Mouse (Mus musculus): ENCODE measurements around the gene Col24a1. TPM values are rescaled to one million over a fixed set of nuclear protein-coding genes. Genes with fewer than 3 reads are reported as not detected.

Gene Col24a1
- polyA plus RNA-seq, 1 experiment from 2014 or later: 5.7 TPM

DNA sequence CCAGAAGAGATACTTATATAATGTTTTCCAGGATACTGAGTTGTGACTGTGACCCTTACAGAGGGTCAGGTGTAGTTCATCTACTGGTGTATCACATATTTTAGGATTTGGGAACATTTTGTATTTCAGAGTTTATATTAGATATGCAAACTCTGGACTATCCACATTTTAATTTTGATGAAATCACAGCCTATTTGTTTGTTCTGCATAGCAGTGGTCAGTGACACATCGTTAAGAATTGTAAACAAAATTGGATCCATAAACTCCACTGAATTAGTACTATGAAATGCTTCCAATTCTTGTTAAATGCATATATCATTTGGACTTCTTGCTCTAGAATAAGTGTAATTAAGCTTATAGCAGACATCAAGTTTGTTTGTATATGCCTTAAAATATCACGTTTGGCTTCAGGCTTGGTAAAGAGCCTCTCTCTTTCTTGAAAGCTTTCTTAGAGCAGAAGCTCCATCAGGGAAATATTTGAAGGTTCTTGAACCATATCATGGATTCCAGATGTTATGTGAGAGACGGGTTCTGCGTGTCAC, 75.0 kb downstream of the Col24a1 start:
- no peak overlapping the region for H3K9ac ChIP-seq (replicated peaks; ENCODE audit: low read depth, low read length)
- no peaks in the 10 kb centered on the region for H3K4me1 ChIP-seq (ENCODE audit: control insufficient read depth, insufficient read depth, low read length)
- no peak overlapping the region for H3K27ac ChIP-seq (ENCODE audit: low read length)
- no peak overlapping the region for H3K4me2 ChIP-seq (replicated peaks; ENCODE audit: low read depth, low read length)
- WGBS: 71% methylated on average over 4 of the region's 4 CpGs
- H3K9me3 ChIP-seq (ENCODE audit: control insufficient read depth, low read depth, low read length): no peaks in the 10 kb centered on the region
- no peaks in the 10 kb centered on the region for H3K36me3 ChIP-seq (ENCODE audit: control insufficient read depth, insufficient read depth, low read length)
- no peak overlapping the region for H3K4me3 ChIP-seq (ENCODE audit: low read depth, low read length)
- H3K27me3 ChIP-seq (ENCODE audit: control insufficient read depth, insufficient read depth, low read length): no peaks in the 10 kb centered on the region
- ATAC-seq (ENCODE audit: insufficient number of reproducible peaks, insufficient read depth, low FRiP score, low read depth): no peak

DNA sequence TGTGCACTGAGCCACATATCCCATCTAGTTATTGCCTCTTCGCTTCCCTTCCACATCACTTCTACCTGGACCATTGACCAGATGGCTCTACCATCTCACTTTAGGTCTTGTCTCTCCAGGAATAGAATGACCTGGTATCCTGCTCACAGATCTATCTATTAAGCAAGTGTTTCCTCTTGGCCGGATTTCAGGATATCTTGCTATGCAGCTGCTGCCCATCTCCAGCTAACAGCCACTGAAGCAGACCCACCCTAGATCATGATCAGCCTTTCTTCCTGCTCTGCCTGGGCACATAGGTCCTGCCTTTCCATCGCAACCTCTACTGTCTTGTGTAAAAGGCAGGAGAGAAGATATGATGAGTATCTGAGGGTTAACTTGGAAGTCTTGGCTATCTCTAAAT, 84.0 kb downstream of the Col24a1 start:
- Histone ChIP-seq H3K4me3 (ENCODE audit: low read depth, low read length) (no peak overlapping the region), H3K9ac (replicated peaks; ENCODE audit: low read depth, low read length) (no peak overlapping the region), H3K36me3 (ENCODE audit: control insufficient read depth, insufficient read depth, low read length) (no peaks in the 10 kb centered on the region), H3K27me3 (ENCODE audit: control insufficient read depth, insufficient read depth, low read length) (no peaks in the 10 kb centered on the region), H3K4me2 (replicated peaks; ENCODE audit: low read depth, low read length) (no peak overlapping the region), H3K27ac (ENCODE audit: low read length) (no peak overlapping the region), H3K9me3 (ENCODE audit: control insufficient read depth, low read depth, low read length) (no peaks in the 10 kb centered on the region), H3K4me1 (ENCODE audit: control insufficient read depth, insufficient read depth, low read length) (no peaks in the 10 kb centered on the region)
- 90% methylated on average over 3 of the region's 3 CpGs for WGBS
- ATAC-seq (ENCODE audit: insufficient number of reproducible peaks, insufficient read depth, low FRiP score, low read depth): no peak

DNA sequence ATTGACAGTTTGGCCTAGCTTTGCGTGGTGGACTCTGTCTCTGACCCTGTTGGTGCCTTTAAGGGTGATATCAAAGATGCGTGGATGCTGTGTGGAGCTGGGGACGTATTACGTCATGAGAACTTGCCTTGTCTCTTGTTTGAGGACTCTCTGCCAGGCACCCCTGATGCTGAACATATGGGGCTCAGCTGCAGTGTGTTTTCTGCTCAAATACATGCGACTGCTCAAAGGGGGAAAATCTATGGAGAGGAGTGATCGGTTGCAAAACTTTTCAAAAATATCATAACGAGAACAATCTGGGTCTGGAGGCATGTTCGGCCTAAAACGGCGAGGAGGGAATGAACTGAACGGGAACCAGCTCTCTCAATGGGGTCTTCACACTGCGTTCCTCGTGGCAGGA, 90.8 kb downstream of the Col24a1 start:
- WGBS: 87% methylated on average over 13 of the region's 13 CpGs
- H3K27me3 ChIP-seq (ENCODE audit: control insufficient read depth, insufficient read depth, low read length): no peaks in the 10 kb centered on the region
- no peak overlapping the region for H3K9ac ChIP-seq (replicated peaks; ENCODE audit: low read depth, low read length)
- no peaks in the 10 kb centered on the region for H3K36me3 ChIP-seq (ENCODE audit: control insufficient read depth, insufficient read depth, low read length)
- H3K4me3 ChIP-seq (ENCODE audit: low read depth, low read length): no peak overlapping the region
- ATAC-seq (ENCODE audit: insufficient number of reproducible peaks, insufficient read depth, low FRiP score, low read depth): no peak
- no peak overlapping the region for H3K27ac ChIP-seq (ENCODE audit: low read length)
- H3K9me3 ChIP-seq (ENCODE audit: control insufficient read depth, low read depth, low read length): no peaks in the 10 kb centered on the region
- H3K4me1 ChIP-seq (ENCODE audit: control insufficient read depth, insufficient read depth, low read length): no peaks in the 10 kb centered on the region
- H3K4me2 ChIP-seq (replicated peaks; ENCODE audit: low read depth, low read length): no peak overlapping the region

DNA sequence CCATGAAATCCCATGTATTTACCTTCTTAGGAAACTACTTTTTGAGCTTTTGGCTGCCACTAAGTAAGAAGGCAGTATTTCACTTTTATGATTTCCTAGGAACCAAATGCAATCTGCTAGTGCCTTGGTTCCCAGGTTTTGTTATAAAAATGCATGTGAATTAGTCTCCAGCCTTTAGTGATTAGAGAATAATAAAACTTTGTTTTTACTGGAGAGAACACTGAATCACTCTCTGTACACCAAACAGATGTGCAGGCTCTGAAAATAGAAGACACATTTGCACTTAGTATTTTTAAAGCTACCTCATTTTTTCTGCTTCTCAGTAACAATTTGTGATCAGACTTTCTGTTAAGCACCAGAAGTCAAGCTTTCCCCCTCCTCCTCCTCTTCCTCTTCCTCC, 94.2 kb downstream of the Col24a1 start:
- no peak for ATAC-seq (ENCODE audit: insufficient number of reproducible peaks, insufficient read depth, low FRiP score, low read depth)
- no peak overlapping the region for H3K9ac ChIP-seq (replicated peaks; ENCODE audit: low read depth, low read length)
- H3K9me3 ChIP-seq (ENCODE audit: control insufficient read depth, low read depth, low read length): no peaks in the 10 kb centered on the region
- H3K36me3 ChIP-seq (ENCODE audit: control insufficient read depth, insufficient read depth, low read length): no peaks in the 10 kb centered on the region
- H3K4me2 ChIP-seq (replicated peaks; ENCODE audit: low read depth, low read length): no peak overlapping the region
- no peaks in the 10 kb centered on the region for H3K4me1 ChIP-seq (ENCODE audit: control insufficient read depth, insufficient read depth, low read length)
- no peaks in the 10 kb centered on the region for H3K27me3 ChIP-seq (ENCODE audit: control insufficient read depth, insufficient read depth, low read length)
- H3K27ac ChIP-seq (ENCODE audit: low read length): no peak overlapping the region
- no peak overlapping the region for H3K4me3 ChIP-seq (ENCODE audit: low read depth, low read length)

DNA sequence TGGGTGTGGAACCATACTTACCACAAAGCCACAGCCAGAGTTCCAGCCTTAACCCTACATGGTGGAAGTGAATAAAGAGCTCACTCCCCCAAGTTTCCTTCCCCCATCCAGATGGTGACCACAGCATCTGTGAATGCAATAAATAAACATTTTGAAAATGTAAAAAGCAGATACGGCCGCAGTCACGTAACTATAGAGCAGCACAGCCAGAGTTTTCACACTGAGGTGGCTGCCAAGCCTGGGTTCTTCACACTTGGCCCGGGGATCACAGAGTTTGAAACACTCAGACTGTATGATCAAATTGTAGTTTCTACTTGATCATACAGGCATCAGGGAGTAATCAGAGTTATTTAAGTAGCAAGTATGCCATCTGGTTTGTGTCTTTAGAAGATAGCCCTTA, 98.4 kb downstream of the Col24a1 start:
- ATAC-seq (ENCODE audit: insufficient number of reproducible peaks, insufficient read depth, low FRiP score, low read depth): no peak
- WGBS: 74% methylated on average over 4 of the region's 4 CpGs
- Histone ChIP-seq H3K27ac (ENCODE audit: low read length) (no peak overlapping the region), H3K27me3 (ENCODE audit: control insufficient read depth, insufficient read depth, low read length) (no peaks in the 10 kb centered on the region), H3K4me2 (replicated peaks; ENCODE audit: low read depth, low read length) (no peak overlapping the region), H3K4me1 (ENCODE audit: control insufficient read depth, insufficient read depth, low read length) (no peaks in the 10 kb centered on the region), H3K4me3 (ENCODE audit: low read depth, low read length) (no peak overlapping the region), H3K9ac (replicated peaks; ENCODE audit: low read depth, low read length) (no peak overlapping the region), H3K9me3 (ENCODE audit: control insufficient read depth, low read depth, low read length) (no peaks in the 10 kb centered on the region), H3K36me3 (ENCODE audit: control insufficient read depth, insufficient read depth, low read length) (no peaks in the 10 kb centered on the region)

DNA sequence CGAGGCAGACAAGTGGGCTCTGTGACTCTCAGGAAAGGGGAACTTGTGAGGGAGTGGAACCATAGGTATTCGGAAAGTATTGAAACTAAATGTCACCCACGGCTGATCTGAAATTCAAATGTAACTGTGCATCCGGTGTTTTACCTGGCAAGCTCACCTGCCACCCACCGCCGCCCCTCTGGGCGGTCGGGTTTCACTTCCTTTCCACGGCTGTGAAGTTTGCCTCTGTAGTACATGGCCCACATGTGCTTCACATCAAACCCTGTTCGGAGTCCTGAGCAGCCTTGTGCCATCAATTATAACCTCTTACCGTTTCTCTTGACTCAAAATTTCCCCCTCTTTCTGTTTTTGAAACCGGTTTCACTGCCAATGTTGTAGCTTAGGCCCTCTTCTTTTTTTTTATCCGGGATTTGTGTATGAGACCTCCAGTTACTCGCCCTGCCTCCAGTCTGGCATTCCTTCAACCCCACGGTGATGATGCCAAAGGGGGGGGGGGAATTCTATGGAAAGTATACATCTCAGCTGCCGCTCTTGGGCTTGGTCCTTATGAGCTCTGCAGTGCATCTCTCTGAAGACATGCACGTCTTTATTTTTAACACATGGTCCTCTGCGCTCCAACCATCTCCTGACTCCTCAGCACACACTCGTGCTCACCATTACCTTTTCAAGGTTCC, 99.9 kb downstream of the Col24a1 start:
- no peak for ATAC-seq (ENCODE audit: insufficient number of reproducible peaks, insufficient read depth, low FRiP score, low read depth)
- WGBS: 59% methylated on average over 19 of the region's 19 CpGs
- Histone ChIP-seq H3K27ac (ENCODE audit: low read length) (no peak overlapping the region), H3K36me3 (ENCODE audit: control insufficient read depth, insufficient read depth, low read length) (no peaks in the 10 kb centered on the region), H3K4me1 (ENCODE audit: control insufficient read depth, insufficient read depth, low read length) (no peaks in the 10 kb centered on the region), H3K27me3 (ENCODE audit: control insufficient read depth, insufficient read depth, low read length) (no peaks in the 10 kb centered on the region), H3K9ac (replicated peaks; ENCODE audit: low read depth, low read length) (no peak overlapping the region), H3K4me2 (replicated peaks; ENCODE audit: low read depth, low read length) (no peak overlapping the region), H3K9me3 (ENCODE audit: control insufficient read depth, low read depth, low read length) (no peaks in the 10 kb centered on the region), H3K4me3 (ENCODE audit: low read depth, low read length) (no peak overlapping the region)

DNA sequence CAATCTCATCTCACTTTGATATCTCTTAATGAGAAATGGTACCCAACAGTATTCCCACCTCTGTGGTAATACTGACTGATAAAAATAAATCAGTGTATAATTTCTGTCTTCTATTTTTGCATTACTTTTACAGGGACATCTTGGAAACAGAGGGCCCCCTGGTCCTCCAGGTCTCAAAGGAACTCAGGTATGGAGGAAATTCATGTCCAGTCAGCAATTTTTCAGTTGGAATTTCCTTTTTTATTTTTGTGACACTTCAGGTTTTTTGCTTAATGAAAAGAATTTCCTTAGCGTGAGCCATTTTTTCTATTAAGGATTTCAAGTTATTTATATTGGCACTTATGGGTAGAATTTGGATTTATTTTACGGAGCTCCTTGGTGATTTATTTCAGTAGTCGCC, 106.9 kb downstream of the Col24a1 start:
- H3K4me3 ChIP-seq (ENCODE audit: low read depth, low read length): no peak overlapping the region
- no peak overlapping the region for H3K9ac ChIP-seq (replicated peaks; ENCODE audit: low read depth, low read length)
- H3K36me3 ChIP-seq (ENCODE audit: control insufficient read depth, insufficient read depth, low read length): no peaks in the 10 kb centered on the region
- H3K4me1 ChIP-seq (ENCODE audit: control insufficient read depth, insufficient read depth, low read length): no peaks in the 10 kb centered on the region
- H3K27me3 ChIP-seq (ENCODE audit: control insufficient read depth, insufficient read depth, low read length): no peaks in the 10 kb centered on the region
- no peak overlapping the region for H3K27ac ChIP-seq (ENCODE audit: low read length)
- H3K9me3 ChIP-seq (ENCODE audit: control insufficient read depth, low read depth, low read length): no peaks in the 10 kb centered on the region
- no peak for ATAC-seq (ENCODE audit: insufficient number of reproducible peaks, insufficient read depth, low FRiP score, low read depth)
- no peak overlapping the region for H3K4me2 ChIP-seq (replicated peaks; ENCODE audit: low read depth, low read length)
- 91% methylated on average over 3 of the region's 3 CpGs for WGBS

DNA sequence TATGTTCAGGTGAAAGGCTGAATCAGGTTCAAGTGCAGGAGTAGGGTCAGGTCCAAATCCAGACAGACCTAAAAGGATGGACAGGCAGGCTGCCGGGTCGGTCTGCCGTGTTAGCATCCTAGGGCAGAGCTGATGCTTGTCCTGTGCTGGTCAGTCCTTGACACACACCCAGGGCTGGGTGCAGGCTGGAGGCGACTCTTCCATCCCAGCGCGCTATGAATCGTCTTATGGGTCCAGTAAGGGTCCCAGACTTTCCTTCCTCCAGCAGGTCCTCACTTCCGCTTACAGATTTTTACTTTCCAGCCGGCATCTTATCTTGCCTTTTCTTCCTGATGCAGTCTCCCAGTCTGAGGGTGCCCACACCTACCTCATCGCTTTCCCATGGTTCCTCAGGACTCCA, 110.0 kb downstream of the Col24a1 start:
- WGBS: 95% methylated on average over 10 of the region's 10 CpGs

DNA sequence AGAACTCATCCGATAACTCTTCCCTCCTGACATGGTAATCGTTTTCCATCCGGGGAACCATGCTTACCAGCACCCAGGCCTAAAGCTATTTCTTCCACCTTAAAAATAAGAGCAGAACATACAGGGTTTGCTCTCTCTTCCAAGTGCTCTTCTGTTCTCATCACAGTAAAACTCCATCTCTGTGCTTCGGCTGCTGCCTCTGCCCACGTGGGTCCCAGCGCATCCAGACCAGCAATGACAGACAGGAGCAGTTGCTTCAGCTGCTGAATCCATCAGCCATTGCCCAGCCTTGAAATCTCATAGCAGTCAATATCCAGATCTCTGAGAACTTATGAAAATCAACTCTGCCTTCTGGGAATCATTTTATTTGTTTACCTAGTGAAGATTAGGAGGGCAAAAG, 110.7 kb downstream of the Col24a1 start:
- H3K4me3 ChIP-seq (ENCODE audit: low read depth, low read length): no peak overlapping the region
- no peak overlapping the region for H3K9ac ChIP-seq (replicated peaks; ENCODE audit: low read depth, low read length)
- WGBS: 86% methylated on average over 6 of the region's 6 CpGs
- H3K27me3 ChIP-seq (ENCODE audit: control insufficient read depth, insufficient read depth, low read length): no peaks in the 10 kb centered on the region
- H3K9me3 ChIP-seq (ENCODE audit: control insufficient read depth, low read depth, low read length): no peaks in the 10 kb centered on the region
- no peak overlapping the region for H3K4me2 ChIP-seq (replicated peaks; ENCODE audit: low read depth, low read length)
- no peaks in the 10 kb centered on the region for H3K36me3 ChIP-seq (ENCODE audit: control insufficient read depth, insufficient read depth, low read length)
- H3K4me1 ChIP-seq (ENCODE audit: control insufficient read depth, insufficient read depth, low read length): no peaks in the 10 kb centered on the region
- ATAC-seq (ENCODE audit: insufficient number of reproducible peaks, insufficient read depth, low FRiP score, low read depth): no peak
- no peak overlapping the region for H3K27ac ChIP-seq (ENCODE audit: low read length)

More for the DNA sequence above, 110.0 kb downstream of the Col24a1 start:
- Histone ChIP-seq H3K4me1 (ENCODE audit: control insufficient read depth, insufficient read depth, low read length) (no peaks in the 10 kb centered on the region), H3K4me2 (replicated peaks; ENCODE audit: low read depth, low read length) (no peak overlapping the region), H3K9ac (replicated peaks; ENCODE audit: low read depth, low read length) (no peak overlapping the region), H3K9me3 (ENCODE audit: control insufficient read depth, low read depth, low read length) (no peaks in the 10 kb centered on the region), H3K4me3 (ENCODE audit: low read depth, low read length) (no peak overlapping the region), H3K27me3 (ENCODE audit: control insufficient read depth, insufficient read depth, low read length) (no peaks in the 10 kb centered on the region), H3K27ac (ENCODE audit: low read length) (no peak overlapping the region), H3K36me3 (ENCODE audit: control insufficient read depth, insufficient read depth, low read length) (no peaks in the 10 kb centered on the region)
- no peak for ATAC-seq (ENCODE audit: insufficient number of reproducible peaks, insufficient read depth, low FRiP score, low read depth)
